Mouse (Mus musculus): ENCODE measurements around the gene Ocln. TPM values are rescaled to one million over a fixed set of nuclear protein-coding genes. Genes with fewer than 3 reads are reported as not detected.
A peak's percentile ranks its signal among the peaks of the same experiment; 100 is the strongest.
"Not testable (repeated sequence)": the region's sequence is repeated elsewhere in the genome, so short reads cannot be mapped to it uniquely, and the experiment has no call there.

Gene Ocln
- total and polyA plus RNA-seq, 3 experiments, result 0.50 to 2.2 (median 0.70) TPM

DNA sequence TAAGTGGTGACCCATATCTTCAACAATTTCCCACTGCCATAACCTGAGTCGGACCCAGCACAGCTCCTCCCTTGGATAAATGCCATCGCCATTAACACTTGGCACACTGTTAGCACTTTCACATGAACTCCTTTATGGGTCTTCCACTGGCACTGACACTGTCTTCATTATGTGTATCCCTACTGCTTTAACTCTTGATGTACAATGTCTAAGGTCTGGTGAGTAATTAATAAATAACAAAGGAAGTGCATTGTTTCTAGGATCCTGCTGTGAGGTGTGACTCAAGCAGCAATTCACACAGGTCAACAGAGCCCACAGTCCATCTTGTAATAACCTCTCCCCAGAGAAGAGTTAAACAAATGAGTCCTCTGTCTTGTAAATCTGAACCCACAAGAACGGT, 91.2 kb downstream of the Ocln start:
- in situ Hi-C loops (cut with MboI; ENCODE audit: low pct_ligation_motif_present, low pct_unique_long_range_greater_than_20kb, low sequenced_read_pairs), result no loop called here
- Histone ChIP-seq H3K4me3 (replicated peaks in 1 of 3; ENCODE audit: low read depth in 2 of 3, low read length in 2 of 3, poor library complexity in 1 of 3) (no peak overlapping the region), H3K36me3 (replicated peaks in 1 of 2; ENCODE audit: control insufficient read depth in 1 of 2, insufficient read depth in 1 of 2, low read length in 1 of 2) (peaks cover 17 to 57% of the 10 kb centered on the region in 2 experiments), H3K79me2 (replicated peaks; ENCODE audit: control insufficient read depth, extremely low read depth, insufficient read depth, poor library complexity, severe bottlenecking) (no peaks in the 10 kb centered on the region), H3K4me1 (ENCODE audit: control insufficient read depth in 1 of 2, insufficient read depth in 2 of 2) (no peaks in the 10 kb centered on the region), H3K9ac (ENCODE audit: insufficient read depth, low read depth) (no peak overlapping the region), H3K27ac (ENCODE audit: insufficient read depth, low read depth) (no peak overlapping the region), H3K9me3 (replicated peaks; ENCODE audit: low read length) (no peaks in the 10 kb centered on the region), H3K27me3 (replicated peaks) (no peaks in the 10 kb centered on the region), H3K4me2 (ENCODE audit: insufficient read depth, low read depth, poor library complexity, severe bottlenecking) (no peak overlapping the region)
- DNase-seq (ENCODE audit: extremely low read depth), result no peak
- TF ChIP-seq SMC3 (IDR thresholded peaks at IDR 0.05; ENCODE audit: low read depth, low read length) (no peak), GABPA (IDR thresholded peaks at IDR 0.05; ENCODE audit: insufficient replicate concordance, low read depth, low read length) (no peak), BHLHE40 (IDR thresholded peaks at IDR 0.05; ENCODE audit: low read depth, low read length) (no peak), USF2 (conservative IDR thresholded peaks at IDR 0.05; ENCODE audit: low read depth, low read length) (no peak), CHD1 (IDR thresholded peaks at IDR 0.05; ENCODE audit: low read depth, low read length) (no peak), POLR2A (IDR thresholded peaks at IDR 0.05; ENCODE audit: low read depth, low read length) (no peak), IRF4 (IDR thresholded peaks at IDR 0.05; ENCODE audit: low read depth, low read length) (no peak), TBP (conservative IDR thresholded peaks at IDR 0.05; ENCODE audit: low read depth, low read length) (no peak)
- dilution Hi-C loops (cut with MboI; ENCODE audit: extremely low pct_ligation_motif_present, extremely low pct_unique_long_range_greater_than_20kb, low sequenced_read_pairs), result no loop called here

DNA sequence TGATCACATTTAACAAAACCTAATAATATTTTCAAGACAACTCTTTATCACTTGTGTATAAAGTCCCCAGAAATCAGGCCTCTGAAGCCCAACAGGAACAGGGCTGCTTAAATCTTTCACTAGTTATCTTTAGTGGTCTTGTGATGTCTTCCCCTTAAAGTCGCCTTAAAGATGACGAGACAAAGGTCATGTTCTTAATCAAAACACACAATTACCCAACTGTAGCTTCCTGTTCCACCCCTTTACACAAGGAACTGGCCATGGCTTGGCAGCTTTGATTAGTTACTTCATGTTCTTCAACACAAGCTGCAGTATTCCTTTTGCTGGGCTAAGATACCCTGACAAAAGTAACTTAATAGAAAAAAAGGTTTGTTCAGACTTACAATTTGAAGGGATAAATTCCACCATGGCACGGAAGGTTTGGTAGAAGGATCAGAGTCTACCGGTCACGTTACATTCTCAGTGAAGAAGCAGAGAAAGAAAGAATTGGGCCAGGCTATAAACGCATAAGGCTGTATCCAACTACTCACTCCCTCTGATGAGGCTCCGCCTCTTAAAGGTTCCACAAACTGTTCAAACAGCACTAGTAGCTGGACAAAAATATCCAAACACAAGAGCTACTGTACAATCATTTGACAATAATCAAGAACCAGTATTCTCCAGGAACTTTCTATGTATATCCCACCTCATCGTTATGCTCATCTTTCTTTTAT, 99.9 kb downstream of the Ocln start, which contains the start of gene Naip1:
Gene Naip1, minus strand, starts transcription at position 455 of the 713 bp plus-strand sequence.
- H3K36me3 ChIP-seq (replicated peaks in 1 of 2; ENCODE audit: control insufficient read depth in 1 of 2, insufficient read depth in 1 of 2, low read length in 1 of 2); dilution Hi-C loops (cut with MboI; ENCODE audit: extremely low pct_ligation_motif_present, extremely low pct_unique_long_range_greater_than_20kb, low sequenced_read_pairs); H3K9me3 ChIP-seq (replicated peaks; ENCODE audit: low read length); H3K79me2 ChIP-seq (replicated peaks; ENCODE audit: control insufficient read depth, extremely low read depth, insufficient read depth, poor library complexity, severe bottlenecking); H3K9ac ChIP-seq (ENCODE audit: insufficient read depth, low read depth); in situ Hi-C loops (cut with MboI; ENCODE audit: low pct_ligation_motif_present, low pct_unique_long_range_greater_than_20kb, low sequenced_read_pairs); H3K4me2 ChIP-seq (ENCODE audit: insufficient read depth, low read depth, poor library complexity, severe bottlenecking); H3K27me3 ChIP-seq (replicated peaks); H3K27ac ChIP-seq (ENCODE audit: insufficient read depth, low read depth); DNase-seq (ENCODE audit: extremely low read depth); H3K4me3 ChIP-seq (replicated peaks in 1 of 3; ENCODE audit: low read depth in 2 of 3, low read length in 2 of 3, poor library complexity in 1 of 3): not testable (repeated sequence)
- H3K4me1 ChIP-seq (ENCODE audit: control insufficient read depth in 1 of 2, insufficient read depth in 2 of 2), result peaks cover 5 to 12% of the 10 kb centered on the region in 2 experiments; a peak in 3 of 4 replicates

DNA sequence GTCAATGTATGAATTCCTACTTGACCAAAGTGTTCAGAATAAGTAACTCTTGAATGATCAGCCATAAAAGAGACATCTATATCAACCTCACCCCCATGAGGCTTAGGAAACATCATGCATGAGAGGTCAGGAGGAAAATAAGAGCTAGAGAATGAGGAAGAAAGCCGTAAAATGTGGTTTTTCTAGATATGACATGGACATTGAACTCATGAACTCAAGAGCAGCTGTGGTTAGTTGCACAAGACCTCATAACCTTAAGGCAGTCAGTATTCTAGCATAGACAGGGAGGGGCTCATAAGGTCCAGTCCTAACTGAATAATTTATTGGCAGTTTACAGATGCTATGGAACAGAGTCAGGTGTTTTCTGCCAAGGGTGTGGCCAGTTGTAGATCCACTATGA, 103.0 kb downstream of the Ocln start:
- H3K27ac ChIP-seq (ENCODE audit: insufficient read depth, low read depth), result no peak overlapping the region; the same call in 1 of the 2 replicates
- no peaks in the 10 kb centered on the region for H3K9me3 ChIP-seq (replicated peaks; ENCODE audit: low read length)
- dilution Hi-C loops (cut with MboI; ENCODE audit: extremely low pct_ligation_motif_present, extremely low pct_unique_long_range_greater_than_20kb, low sequenced_read_pairs), result no loop called here
- H3K4me3 ChIP-seq (replicated peaks in 1 of 3; ENCODE audit: low read depth in 2 of 3, low read length in 2 of 3, poor library complexity in 1 of 3), result no peak overlapping the region
- peaks cover 7 to 12% of the 10 kb centered on the region in 2 experiments; a peak in 3 of 4 replicates for H3K4me1 ChIP-seq (ENCODE audit: control insufficient read depth in 1 of 2, insufficient read depth in 2 of 2)
- H3K27me3 ChIP-seq (replicated peaks), result no peaks in the 10 kb centered on the region
- no peak overlapping the region for H3K9ac ChIP-seq (ENCODE audit: insufficient read depth, low read depth)
- H3K79me2 ChIP-seq (replicated peaks; ENCODE audit: control insufficient read depth, extremely low read depth, insufficient read depth, poor library complexity, severe bottlenecking), result no peaks in the 10 kb centered on the region
- DNase-seq (ENCODE audit: extremely low read depth), result peak; percentile 65
- TF ChIP-seq ETS1 (conservative IDR thresholded peaks at IDR 0.05; ENCODE audit: low read depth, low read length) (peak; percentile 45; the same call in 1 of the 2 replicates), SIN3A (IDR thresholded peaks at IDR 0.05; ENCODE audit: low read length) (no peak), IRF4 (IDR thresholded peaks at IDR 0.05; ENCODE audit: low read depth, low read length) (peak; percentile 15; the same call in 1 of the 2 replicates), EP300 (IDR thresholded peaks at IDR 0.05; ENCODE audit: low read length) (peak; percentile 66), MAX (IDR thresholded peaks at IDR 0.05; ENCODE audit: low read length) (no peak), USF2 (conservative IDR thresholded peaks at IDR 0.05; ENCODE audit: low read depth, low read length) (no peak), BHLHE40 (IDR thresholded peaks at IDR 0.05; ENCODE audit: low read depth, low read length) (peak; percentile 53; the same call in 1 of the 2 replicates)
- H3K4me2 ChIP-seq (ENCODE audit: insufficient read depth, low read depth, poor library complexity, severe bottlenecking), result no peak overlapping the region
- no peaks in the 10 kb centered on the region for H3K36me3 ChIP-seq (replicated peaks in 1 of 2; ENCODE audit: control insufficient read depth in 1 of 2, insufficient read depth in 1 of 2, low read length in 1 of 2)
- in situ Hi-C loops (cut with MboI; ENCODE audit: low pct_ligation_motif_present, low pct_unique_long_range_greater_than_20kb, low sequenced_read_pairs), result no loop called here

Other genes starting within 250 kb of the Ocln start
- gene Naip6, start 235.0 kb downstream of the Ocln start, total RNA-seq (2012; rRNA removed), result 2.9 and 3.4 TPM in 2 replicates
- gene Naip6, start 235.0 kb downstream of the Ocln start, total RNA-seq (2014; rRNA removed), result 2.8 and 3.0 TPM in 2 replicates
- 7.1 and 7.9 TPM in 2 replicates for gene Naip6, start 235.0 kb downstream of the Ocln start, polyA plus RNA-seq (2012; ENCODE audit: insufficient read length, low read depth)
- 1.5 and 1.8 TPM in 2 replicates for gene Naip1, start 99.8 kb downstream of the Ocln start, total RNA-seq (2012; rRNA removed)
- gene Naip1, start 99.8 kb downstream of the Ocln start, total RNA-seq (2014; rRNA removed), result 1.1 and 1.4 TPM in 2 replicates
- 1.1 and 1.5 TPM in 2 replicates for gene Naip1, start 99.8 kb downstream of the Ocln start, polyA plus RNA-seq (2012; ENCODE audit: insufficient read length, low read depth)
- 34.0 and 43.7 TPM in 2 replicates for gene Gtf2h2, start 60.1 kb downstream of the Ocln start, total RNA-seq (2012; rRNA removed)
- gene Gtf2h2, start 60.1 kb downstream of the Ocln start, total RNA-seq (2014; rRNA removed), result 87.8 and 89.2 TPM in 2 replicates
- 90.1 and 106 TPM in 2 replicates for gene Gtf2h2, start 60.1 kb downstream of the Ocln start, polyA plus RNA-seq (2012; ENCODE audit: insufficient read length, low read depth)
- 1.9 and 2.1 TPM in 2 replicates for gene Marveld2, start 64.3 kb upstream of the Ocln start, total RNA-seq (2012; rRNA removed)
- 0.13 TPM in 1 of 2 replicates, not detected in the other for gene Marveld2, start 64.3 kb upstream of the Ocln start, total RNA-seq (2014; rRNA removed)
- gene Marveld2, start 64.3 kb upstream of the Ocln start, polyA plus RNA-seq (2012; ENCODE audit: insufficient read length, low read depth), result 0.12 and 0.27 TPM in 2 replicates
- 179 and 210 TPM in 2 replicates for gene Ak6, start 98.3 kb upstream of the Ocln start, total RNA-seq (2012; rRNA removed)
- gene Ak6, start 98.3 kb upstream of the Ocln start, total RNA-seq (2014; rRNA removed), result 476 and 500 TPM in 2 replicates
- gene Ak6, start 98.3 kb upstream of the Ocln start, polyA plus RNA-seq (2012; ENCODE audit: insufficient read length, low read depth), result 238 and 246 TPM in 2 replicates
- 19.8 and 23.9 TPM in 2 replicates for gene Rad17, start 98.3 kb upstream of the Ocln start, total RNA-seq (2012; rRNA removed)
- 47.8 and 54.4 TPM in 2 replicates for gene Rad17, start 98.3 kb upstream of the Ocln start, total RNA-seq (2014; rRNA removed)
- gene Rad17, start 98.3 kb upstream of the Ocln start, polyA plus RNA-seq (2012; ENCODE audit: insufficient read length, low read depth), result 19.8 and 22.3 TPM in 2 replicates
- gene Taf9, start 98.9 kb upstream of the Ocln start, total RNA-seq (2012; rRNA removed), result 4.4 and 7.2 TPM in 2 replicates
- 14.3 and 14.8 TPM in 2 replicates for gene Taf9, start 98.9 kb upstream of the Ocln start, total RNA-seq (2014; rRNA removed)
- 9.7 and 14.9 TPM in 2 replicates for gene Taf9, start 98.9 kb upstream of the Ocln start, polyA plus RNA-seq (2012; ENCODE audit: insufficient read length, low read depth)
- gene Ccdc125, start 117.0 kb upstream of the Ocln start, total RNA-seq (2012; rRNA removed), result 0.59 TPM in 2 replicates
- not detected in 2 replicates for gene Ccdc125, start 117.0 kb upstream of the Ocln start, total RNA-seq (2014; rRNA removed)
- 0.13 TPM in 1 of 2 replicates, not detected in the other for gene Ccdc125, start 117.0 kb upstream of the Ocln start, polyA plus RNA-seq (2012; ENCODE audit: insufficient read length, low read depth)
- gene Cdk7, start 178.2 kb upstream of the Ocln start, total RNA-seq (2012; rRNA removed), result 29.4 and 42.6 TPM in 2 replicates
- gene Cdk7, start 178.2 kb upstream of the Ocln start, total RNA-seq (2014; rRNA removed), result 47.8 and 53.6 TPM in 2 replicates
- 56.9 and 57.4 TPM in 2 replicates for gene Cdk7, start 178.2 kb upstream of the Ocln start, polyA plus RNA-seq (2012; ENCODE audit: insufficient read length, low read depth)
- 70.0 and 86.0 TPM in 2 replicates for gene Mrps36, start 191.9 kb upstream of the Ocln start, total RNA-seq (2012; rRNA removed)
- 78.3 and 89.3 TPM in 2 replicates for gene Mrps36, start 191.9 kb upstream of the Ocln start, total RNA-seq (2014; rRNA removed)
- gene Mrps36, start 191.9 kb upstream of the Ocln start, polyA plus RNA-seq (2012; ENCODE audit: insufficient read length, low read depth), result 83.7 and 94.0 TPM in 2 replicates
- gene Cenph, start 223.2 kb upstream of the Ocln start, total RNA-seq (2012; rRNA removed), result 23.7 and 30.2 TPM in 2 replicates
- gene Cenph, start 223.2 kb upstream of the Ocln start, total RNA-seq (2014; rRNA removed), result 49.3 and 54.2 TPM in 2 replicates
- 49.1 and 50.8 TPM in 2 replicates for gene Cenph, start 223.2 kb upstream of the Ocln start, polyA plus RNA-seq (2012; ENCODE audit: insufficient read length, low read depth)
- gene Ccnb1, start 233.9 kb upstream of the Ocln start, total RNA-seq (2012; rRNA removed), result 172 and 199 TPM in 2 replicates
- 416 and 456 TPM in 2 replicates for gene Ccnb1, start 233.9 kb upstream of the Ocln start, total RNA-seq (2014; rRNA removed)
- gene Ccnb1, start 233.9 kb upstream of the Ocln start, polyA plus RNA-seq (2012; ENCODE audit: insufficient read length, low read depth), result 243 and 337 TPM in 2 replicates